Mouse (Mus musculus) embryonic facial prominence, embryonic 12.5 days (tissue): Measurements from ENCODE around the gene Xdh. TPM values are rescaled to one million over a fixed set of nuclear protein-coding genes. Genes with fewer than 3 reads are reported as not detected.

Experiments used
- ATAC-seq: fragments of 200-750 bp; cut with Nextera tagmentation; 2 replicates; pipeline ENCODE4 v1.8.0; 2017; ENCODE audit not compliant: insufficient number of reproducible peaks, insufficient read depth, low FRiP score, low TSS enrichment
- H3K27ac ChIP-seq: fragments of 300-500 bp; sonication (generic); 2 replicates; pipeline ENCODE4 v1.5.1; 2016; ENCODE audit warnings: mild to moderate bottlenecking
- H3K27me3 ChIP-seq: fragments of 300-500 bp; sonication (generic); 2 replicates; pipeline ENCODE4 v1.6.1; 2016; ENCODE audit warnings: mild to moderate bottlenecking, moderate library complexity
- H3K36me3 ChIP-seq: fragments of 300-500 bp; sonication (generic); 2 replicates; pipeline ENCODE4 v1.6.1; 2016; ENCODE audit warnings: mild to moderate bottlenecking
- H3K4me1 ChIP-seq: fragments of 300-500 bp; sonication (generic); 2 replicates; pipeline ENCODE4 v1.6.1; 2016
- H3K4me2 ChIP-seq: fragments of 300-500 bp; sonication (generic); replicated peaks from 2 replicates; pipeline ENCODE4 v1.6.1; 2016; ENCODE audit warnings: mild to moderate bottlenecking, moderate library complexity
- H3K4me3 ChIP-seq: fragments of 300-500 bp; sonication (generic); 2 replicates; pipeline ENCODE4 v1.5.1; 2016; ENCODE audit warnings: mild to moderate bottlenecking
- H3K9ac ChIP-seq: fragments of 300-500 bp; sonication (generic); 2 replicates; pipeline ENCODE4 v1.6.1; 2016; ENCODE audit warnings: mild to moderate bottlenecking, moderate library complexity
- H3K9me3 ChIP-seq: fragments of 300-500 bp; sonication (generic); 2 replicates; pipeline ENCODE4 v1.6.1; 2016; ENCODE audit warnings: mild to moderate bottlenecking, moderate library complexity
- WGBS: fragments of 180-500 bp; shearing (Covaris S2); methylation state at CpG from one replicate; pipeline ENCODE4 v1.1.7; 2016; 5-methylcytosine and 5-hydroxymethylcytosine counted together
- polyA plus RNA-seq: library from polyadenylated mRNA; unstranded; fragments of >200 nt; fragmentation: Nextera tagmentation; extraction: Ambion mirVana; gene quantifications from 2 replicates; pipeline ENCODE4 v1.2.1, GENCODE M21; 2016

Gene Xdh
- polyA plus RNA-seq, 1 experiment from 2014 or later: 0.70 TPM

DNA sequence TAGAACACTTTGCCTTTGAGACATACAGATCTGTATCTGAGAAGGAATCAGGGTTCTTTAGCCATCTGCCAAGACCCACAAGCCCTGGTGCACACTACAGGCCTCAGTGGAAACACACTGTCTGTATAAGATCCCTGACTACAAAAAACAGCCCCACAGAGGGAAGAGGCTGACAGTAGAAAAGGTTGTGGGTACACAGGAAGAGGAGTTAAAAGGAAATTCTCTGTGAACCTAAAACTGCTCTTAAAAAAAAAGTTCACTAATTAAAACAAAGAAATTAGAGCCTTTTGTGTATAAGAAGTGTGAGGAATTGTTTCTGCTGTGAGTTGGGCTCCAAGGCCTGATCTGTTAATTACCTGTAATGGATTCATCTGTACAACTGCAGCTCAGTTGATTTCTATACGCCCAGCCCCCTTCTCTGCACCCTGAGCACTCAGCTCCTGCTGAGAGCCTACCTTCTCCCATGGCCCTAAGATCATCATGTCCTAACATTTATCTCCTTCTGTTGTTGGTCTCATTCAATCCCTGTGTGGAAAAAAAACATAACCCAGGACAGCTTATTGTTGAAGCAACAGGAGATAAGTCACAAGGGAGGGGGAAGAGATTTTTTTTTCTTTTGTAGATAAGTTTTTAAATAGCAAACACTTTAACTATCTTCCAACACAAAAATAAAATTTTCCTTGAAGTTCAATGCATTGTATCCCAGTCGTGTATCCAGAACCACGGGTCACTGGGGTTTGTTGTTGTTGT lies 110.7 kb downstream of the Xdh start:
- Histone ChIP-seq H3K27me3 (no peaks in the 10 kb centered on the region), H3K4me1 (no peaks in the 10 kb centered on the region), H3K4me3 (no peak overlapping the region), H3K36me3 (no peaks in the 10 kb centered on the region), H3K27ac (no peak overlapping the region), H3K4me2 (no peak overlapping the region), H3K9ac (no peak overlapping the region), H3K9me3 (no peaks in the 10 kb centered on the region)
- no peak for ATAC-seq
- WGBS: 61% methylated on average over 3 of the region's 3 CpGs

DNA sequence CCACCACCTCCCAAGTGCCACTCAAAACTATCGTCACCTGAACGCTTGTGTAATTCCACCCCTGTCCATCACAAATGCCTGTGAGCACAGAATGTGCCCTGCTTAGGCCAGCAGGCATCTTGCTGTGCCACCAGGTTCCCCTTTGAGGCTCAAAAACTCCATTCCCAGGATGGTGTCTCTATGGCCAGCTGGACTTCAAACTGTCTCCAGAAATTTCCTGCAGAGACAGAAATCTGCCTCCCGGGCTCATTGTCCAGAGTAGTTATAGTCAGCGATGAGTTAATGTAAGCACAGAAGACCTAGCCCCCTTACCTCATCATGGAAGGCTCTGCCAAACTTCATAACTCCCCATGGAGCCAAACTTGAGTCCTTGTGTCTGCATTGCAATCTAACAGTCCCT lies 112.8 kb downstream of the Xdh start:
- Histone ChIP-seq H3K4me1 (no peaks in the 10 kb centered on the region), H3K36me3 (no peaks in the 10 kb centered on the region), H3K9me3 (no peaks in the 10 kb centered on the region), H3K9ac (no peak overlapping the region), H3K27ac (no peak overlapping the region), H3K4me2 (no peak overlapping the region), H3K4me3 (no peak overlapping the region), H3K27me3 (no peaks in the 10 kb centered on the region)
- no peak for ATAC-seq
- 87% methylated on average over 4 of the region's 4 CpGs for WGBS

- H3K9ac ChIP-seq: no peak overlapping the region
- ATAC-seq: no peak
- H3K9me3 ChIP-seq: no peaks in the 10 kb centered on the region
- WGBS: 98% methylated on average over 3 of the region's 3 CpGs
- no peaks in the 10 kb centered on the region for H3K36me3 ChIP-seq
- no peaks in the 10 kb centered on the region for H3K27me3 ChIP-seq
- H3K4me1 ChIP-seq: no peaks in the 10 kb centered on the region
- H3K4me3 ChIP-seq: no peak overlapping the region
- no peak overlapping the region for H3K27ac ChIP-seq
- H3K4me2 ChIP-seq: no peak overlapping the region
Observed at GRCm38 (mm10) chr17:73836601-73837000, 113.4 kb downstream of the Xdh start.

Other genes with a start within 250 kb of the Xdh start
- gene Galnt14, start 239.7 kb downstream of the Xdh start, polyA plus RNA-seq: 3.6 and 3.7 TPM in 2 replicates
- gene Ehd3, start 146.1 kb downstream of the Xdh start, polyA plus RNA-seq: 4.8 and 6.3 TPM in 2 replicates
- 0.23 and 0.46 TPM in 2 replicates for gene Srd5a2, start 97.7 kb upstream of the Xdh start, polyA plus RNA-seq